Mouse (Mus musculus) ovary, postnatal 10 days (tissue): ENCODE results near the gene Gm45808.
"Not testable (repeated sequence)": the region's sequence is repeated elsewhere in the genome, so short reads cannot be mapped to it uniquely, and the experiment has no call there.

ENCODE experiments used
- DNase-seq: peaks from one replicate; pipeline ENCODE4 v3.0.0; 2022; ENCODE audit warnings: low spot score

The Gm45808 gene

DNA sequence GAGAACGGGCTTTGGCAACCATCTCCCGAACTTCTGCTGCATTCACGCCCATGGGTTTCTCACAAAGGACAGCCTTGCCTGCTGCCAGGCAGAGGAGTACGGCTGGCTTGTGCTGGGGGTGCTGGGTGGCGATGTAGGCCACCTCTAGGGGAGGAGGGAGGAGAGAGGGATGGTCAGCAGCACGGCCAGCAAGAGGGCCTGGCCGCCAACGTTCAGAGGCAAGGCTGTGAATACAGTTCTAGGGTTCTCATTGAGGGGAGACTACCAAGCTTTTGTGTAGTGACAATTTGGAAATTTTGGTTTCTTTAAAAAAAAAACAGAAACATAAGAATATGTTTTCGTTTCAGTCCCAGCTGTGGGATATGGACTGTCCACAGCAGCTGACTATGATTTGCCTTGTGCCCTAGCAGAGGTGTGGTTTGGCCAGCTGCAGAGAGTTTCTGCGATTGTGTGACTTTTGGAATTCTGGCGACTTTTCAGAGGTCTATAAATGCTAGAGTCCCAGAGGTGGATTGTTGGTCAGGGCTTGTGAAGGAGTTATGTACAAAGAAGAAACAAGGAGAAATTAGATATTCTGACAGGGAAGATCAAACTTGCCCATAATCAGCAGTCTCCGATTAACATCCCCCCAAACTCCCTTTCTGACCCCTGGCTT, at the start of gene Gm45808:
Gene Gm45808, minus strand, starts transcription at position 51 of the 655 bp plus-strand sequence.
- no peak for DNase-seq

GRCm38 (mm10) chr7:45535676-45536075, 49.1 kb upstream of the Gm45808 start:
- no peak for DNase-seq

DNA sequence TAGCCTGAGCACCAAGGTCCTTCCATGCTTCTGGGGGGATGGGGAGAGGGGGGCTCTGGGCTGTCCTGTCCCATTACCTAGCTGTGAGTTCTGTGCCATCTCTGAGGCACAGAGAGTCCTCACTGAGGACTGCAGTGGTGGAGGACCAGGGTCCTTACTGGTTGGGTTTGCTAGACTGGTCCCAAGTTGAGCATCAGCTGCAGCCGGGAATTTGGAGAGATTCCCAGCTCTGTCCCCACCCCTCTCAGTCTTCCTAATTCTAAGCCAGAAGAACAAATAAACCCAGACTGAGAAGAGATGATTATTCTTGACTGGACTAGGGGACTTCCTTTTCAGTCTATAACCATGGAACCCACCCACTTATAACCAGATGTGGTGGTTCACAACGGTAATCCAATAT, 44.0 kb upstream of the Gm45808 start:
- no peak for DNase-seq

- no peak for DNase-seq
Measured at GRCm38 (mm10) chr7:45529461-45529860, 42.9 kb upstream of the Gm45808 start.

- not testable (repeated sequence) for DNase-seq
Measured at GRCm38 (mm10) chr7:45527169-45527568, 40.6 kb upstream of the Gm45808 start.

DNA sequence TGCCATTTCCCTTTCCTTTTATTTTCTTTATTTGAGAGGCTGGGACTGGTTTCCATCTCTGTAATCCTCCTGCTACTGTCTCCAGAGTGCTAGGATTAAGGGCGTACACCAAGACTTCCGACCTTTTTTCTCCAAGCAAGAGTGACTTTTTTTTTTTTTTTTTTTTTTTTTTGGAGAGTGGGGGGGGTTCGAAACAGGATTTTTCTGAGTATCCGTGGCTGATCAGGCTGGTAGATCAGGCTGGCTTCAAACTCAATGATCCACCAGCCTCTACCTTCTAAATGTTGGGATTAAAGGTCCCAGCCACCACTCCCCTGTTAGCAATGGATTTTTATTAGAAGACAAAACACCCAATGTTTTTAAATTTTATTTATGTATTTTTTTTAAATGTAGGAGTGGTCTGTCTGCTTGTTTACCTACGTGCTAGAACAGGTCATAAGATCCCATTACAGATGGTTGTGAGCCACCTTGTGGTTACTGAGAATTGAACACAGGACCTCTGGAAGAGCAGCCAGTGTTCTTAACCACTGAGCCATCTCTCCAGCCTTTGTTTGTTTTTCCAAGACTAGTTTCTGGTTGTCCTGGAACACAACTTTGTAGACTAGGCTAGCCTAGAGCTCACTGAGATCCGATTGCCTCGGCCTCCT, 40.0 kb upstream of the Gm45808 start:
- no peak for DNase-seq

DNA sequence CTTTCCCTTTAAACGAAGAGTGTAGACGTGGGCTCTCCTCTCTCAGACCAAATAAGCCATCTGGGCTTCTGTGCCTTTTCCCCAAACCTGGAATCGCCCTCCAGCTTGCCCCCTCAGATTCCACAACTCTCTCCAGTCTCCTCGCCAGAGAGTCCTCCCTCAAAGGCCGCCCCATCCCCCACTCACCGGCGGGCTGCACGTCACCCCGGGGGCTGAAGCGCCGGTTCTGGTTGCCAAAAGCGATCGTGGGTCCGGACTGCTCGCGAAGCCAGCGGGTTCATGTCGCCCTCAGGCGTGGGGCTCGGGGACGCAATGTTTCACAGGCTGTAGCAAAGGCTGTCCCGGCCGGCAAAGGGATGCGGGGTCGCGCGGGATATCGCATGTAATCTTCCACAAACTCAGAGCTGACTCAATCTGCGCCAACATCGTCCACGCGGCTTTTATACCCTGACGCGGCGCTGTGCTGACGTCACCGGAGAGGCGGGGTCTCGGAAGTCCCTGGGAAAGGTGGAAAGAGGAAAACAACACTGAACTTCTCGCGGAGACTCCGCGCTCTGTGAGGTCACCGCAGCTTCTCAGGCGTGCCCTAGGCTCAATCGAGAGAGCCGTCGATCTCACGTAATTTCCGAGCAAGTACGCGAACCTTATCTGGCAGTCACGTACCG, 39.3 kb upstream of the Gm45808 start, which contains the start of the genes Ppp1r15a and Plekha4:
Gene Ppp1r15a, minus strand, starts transcription at position 460 of the 665 bp plus-strand sequence.
Gene Plekha4, plus strand, starts transcription at position 522 of the 665 bp plus-strand sequence.
- peak; percentile 97 for DNase-seq

DNA sequence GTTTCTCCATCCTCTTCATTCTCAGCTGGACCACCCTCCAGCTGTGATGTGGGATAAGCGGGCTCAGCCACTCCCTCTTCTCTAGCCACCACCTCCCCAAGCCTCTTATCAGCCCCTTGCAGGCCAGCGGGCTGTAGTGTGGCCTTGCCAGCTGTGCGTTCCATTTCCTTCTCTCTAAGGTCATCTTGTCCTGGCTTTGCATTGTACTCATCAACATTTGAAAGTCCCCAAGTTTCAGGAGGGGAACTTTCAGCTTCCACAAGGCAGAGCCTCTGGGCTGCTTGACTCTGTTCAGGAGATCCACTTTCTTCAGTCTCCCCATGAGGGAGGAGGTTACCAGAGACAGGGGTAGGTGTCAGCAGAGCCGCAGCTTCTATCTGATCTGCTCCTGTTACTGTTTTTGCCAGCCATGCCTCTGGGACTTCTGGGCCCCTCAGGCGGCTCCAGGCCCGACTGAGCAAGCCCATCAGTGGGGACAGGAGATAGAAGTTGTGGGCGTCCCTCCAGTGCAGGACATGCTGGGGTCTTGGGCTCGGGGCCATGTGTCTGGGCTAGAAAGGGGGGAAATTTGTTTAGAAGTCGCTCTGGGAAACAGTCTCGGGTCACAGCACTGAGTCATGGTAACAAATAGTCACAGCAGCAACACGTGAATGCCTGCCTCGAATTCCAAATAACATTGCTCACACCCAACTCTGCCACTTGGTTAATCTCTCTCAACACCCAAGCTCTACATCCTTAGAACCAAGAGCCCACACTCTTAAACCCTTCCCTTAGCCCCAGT, 38.4 kb upstream of the Gm45808 start:
- no peak for DNase-seq

- DNase-seq: no peak
Measured at GRCm38 (mm10) chr7:45523678-45524170, 37.1 kb upstream of the Gm45808 start.

GRCm38 (mm10) chr7:45522957-45523676, 36.5 kb upstream of the Gm45808 start:
- no peak for DNase-seq

GRCm38 (mm10) chr7:45522194-45522752, 35.7 kb upstream of the Gm45808 start:
- DNase-seq: no peak

DNA sequence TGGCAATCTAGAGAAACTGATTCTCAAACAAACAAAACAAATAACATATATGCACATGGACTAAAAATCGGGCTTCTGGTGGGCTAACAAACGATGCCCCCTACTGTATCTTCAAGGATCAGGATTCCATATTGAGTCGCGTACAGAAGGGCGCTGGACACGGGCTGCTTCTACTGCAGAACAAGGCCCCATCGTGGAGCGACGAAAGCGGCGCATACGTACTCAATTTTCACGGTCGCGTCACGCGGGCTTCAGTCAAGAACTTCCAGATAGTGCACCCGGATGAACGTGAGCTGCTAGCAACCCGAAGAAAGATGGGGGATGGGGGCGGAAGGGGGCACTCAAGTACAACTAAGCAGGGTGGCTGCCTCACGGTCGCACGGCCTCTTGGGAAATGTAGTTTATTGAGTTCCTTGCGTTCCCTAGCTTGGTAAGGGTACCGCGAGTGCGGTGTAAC, 35.1 kb upstream of the Gm45808 start:
- DNase-seq: peak; percentile 54

- DNase-seq: no peak
Measured at GRCm38 (mm10) chr7:45520605-45521004, 34.0 kb upstream of the Gm45808 start.

DNA sequence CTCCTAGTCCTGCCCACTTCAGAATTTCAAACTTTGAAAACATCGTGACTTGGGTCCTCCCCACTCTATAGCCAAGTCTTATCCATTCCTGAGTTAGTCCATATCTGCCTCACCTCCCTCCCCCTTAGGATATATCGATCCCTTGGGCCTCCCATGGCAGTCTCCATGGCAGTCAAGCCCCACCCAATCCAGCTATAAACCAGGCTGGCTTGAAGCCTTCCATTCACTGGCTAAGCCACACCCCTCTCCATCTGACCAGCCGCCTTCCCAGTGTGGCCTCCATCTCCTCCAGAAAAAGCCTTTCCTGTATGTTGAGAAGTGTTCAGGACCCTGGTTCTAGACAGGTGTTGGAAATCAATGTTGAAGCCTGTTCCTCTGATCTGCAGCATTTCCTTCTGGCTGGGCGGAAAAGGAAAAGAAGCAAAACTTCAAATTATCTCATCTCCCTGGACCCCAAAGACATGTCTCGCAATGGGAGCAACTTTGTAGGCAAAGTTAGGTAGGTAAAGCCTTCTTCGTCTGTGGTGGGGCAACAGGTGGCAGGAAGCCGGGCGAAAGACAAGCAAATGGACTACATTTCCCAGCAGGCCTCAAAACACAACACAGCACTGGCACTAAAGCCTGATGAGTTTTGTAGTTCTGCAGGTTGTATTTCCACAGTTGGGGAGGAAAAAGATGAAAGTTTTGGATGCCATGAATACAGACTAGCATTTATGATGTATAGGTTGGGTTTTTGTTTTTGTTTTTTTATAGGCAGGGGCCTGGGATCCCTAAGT, 32.9 kb upstream of the Gm45808 start:
- no peak for DNase-seq

DNA sequence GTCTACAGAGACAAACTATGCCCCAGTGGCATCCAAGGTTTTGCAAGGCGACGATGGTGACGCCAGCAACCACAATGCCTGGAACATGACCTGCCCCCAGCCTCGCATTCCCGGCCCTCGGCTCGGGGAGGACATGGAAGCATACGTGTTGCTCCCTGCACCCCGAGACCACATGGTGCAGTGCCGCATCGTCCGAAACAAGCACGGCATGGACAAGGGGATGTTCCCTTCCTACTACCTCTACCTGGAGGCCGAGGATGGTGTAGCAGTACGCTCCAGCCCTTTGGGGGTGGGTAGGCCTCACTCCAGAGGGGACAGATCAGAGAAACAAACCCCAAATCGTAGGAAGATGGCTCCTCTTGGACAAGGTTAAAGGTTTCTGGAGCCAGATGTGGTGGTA, 32.0 kb upstream of the Gm45808 start:
- no peak for DNase-seq

DNA sequence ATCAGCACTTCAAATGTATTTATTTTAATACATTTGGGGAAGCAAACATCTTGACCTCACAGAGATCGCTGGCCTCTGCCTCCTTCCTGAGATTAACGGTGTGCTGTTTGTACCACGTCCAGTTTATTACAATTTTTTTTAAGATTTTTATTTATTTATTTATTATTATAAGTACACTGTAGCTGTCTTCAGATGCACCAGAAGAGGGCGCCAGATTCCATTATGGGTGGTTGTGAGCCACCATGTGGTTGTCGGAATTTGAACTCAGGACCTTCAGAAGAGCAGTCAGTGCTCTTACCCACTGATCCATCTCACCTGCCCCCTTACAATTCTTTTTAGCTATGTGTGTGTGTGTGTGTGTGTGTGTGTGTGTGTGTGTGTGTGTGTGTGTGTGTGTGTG, 30.2 kb upstream of the Gm45808 start:
- not testable (repeated sequence) for DNase-seq

GRCm38 (mm10) chr7:45515436-45515835, 28.8 kb upstream of the Gm45808 start:
- no peak for DNase-seq

DNA sequence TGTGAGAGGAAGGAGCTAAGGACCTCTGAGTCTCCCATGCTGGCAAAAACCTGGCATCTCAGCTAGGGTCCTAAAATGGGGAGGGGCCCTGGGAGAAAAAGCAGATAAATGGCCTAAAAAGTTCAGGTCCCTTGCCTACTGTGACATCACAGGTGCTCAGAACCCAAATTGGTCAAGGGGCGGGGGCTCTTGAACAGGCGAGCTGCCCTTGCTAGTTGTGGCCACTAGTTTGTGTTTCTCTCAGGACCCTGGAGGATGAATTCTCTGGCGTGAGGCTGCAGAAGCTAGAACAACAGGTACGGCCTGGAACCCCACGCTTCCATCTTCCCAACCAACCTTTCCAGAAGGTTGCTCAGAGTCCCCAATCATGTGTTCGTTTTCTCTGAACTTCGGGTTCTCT, 27.8 kb upstream of the Gm45808 start:
- DNase-seq: no peak

DNA sequence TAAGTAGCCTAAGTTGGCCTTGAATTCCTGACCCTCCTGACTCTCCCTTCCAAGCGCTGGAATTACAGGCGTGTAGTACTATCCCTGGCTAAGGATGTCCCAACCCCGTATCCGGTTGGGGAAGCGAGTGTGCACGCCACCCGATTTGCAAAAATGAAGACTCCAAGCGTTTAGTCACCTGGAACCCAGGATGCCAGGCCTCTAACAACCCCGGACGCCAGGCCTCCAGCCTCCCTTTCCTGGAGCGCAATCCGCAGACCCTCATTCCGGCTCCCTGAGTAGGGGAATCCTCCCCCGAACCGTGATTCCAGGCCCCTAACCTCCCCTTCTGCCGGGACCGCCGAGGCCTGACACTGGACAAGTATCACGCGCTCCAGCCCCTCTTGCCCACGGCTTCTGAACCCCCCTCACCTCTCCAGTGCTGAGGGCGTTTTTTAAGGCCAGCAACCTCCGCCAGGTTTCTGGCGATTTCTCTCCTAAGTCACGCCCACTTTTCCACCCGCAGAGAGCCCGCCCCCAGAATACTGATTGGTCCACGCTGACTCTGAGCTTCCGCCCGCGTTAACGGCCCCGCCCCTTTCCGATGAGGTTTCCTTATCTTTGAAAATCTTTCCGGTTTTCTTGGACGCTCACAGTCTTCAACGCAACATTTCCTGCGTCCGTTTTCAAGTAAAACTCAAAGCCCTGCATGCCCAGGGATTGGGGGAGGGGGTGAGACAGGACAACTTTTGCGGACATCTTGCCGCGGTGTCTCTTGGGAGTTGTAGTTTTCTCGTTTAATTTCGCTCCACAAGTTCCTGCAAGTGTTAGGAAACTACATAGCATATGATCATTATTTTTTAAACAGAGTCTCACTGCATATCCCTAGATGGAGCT, 23.5 kb upstream of the Gm45808 start, which contains the start of gene Nucb1:
Gene Nucb1, minus strand, starts transcription at position 495 of the 876 bp plus-strand sequence.
- DNase-seq: peak; percentile 81
